Mouse (Mus musculus) liver, embryonic 15.5 days (tissue): Measurements from ENCODE around the gene Srrm4. TPM values are rescaled to one million over a fixed set of nuclear protein-coding genes. Genes with fewer than 3 reads are reported as not detected.

Source experiments
- ATAC-seq: fragments of 200-750 bp; cut with Nextera tagmentation; 2 replicates; pipeline ENCODE4 v1.8.0; 2017; ENCODE audit warnings: moderate number of reproducible peaks, mild to moderate bottlenecking, moderate library complexity; ENCODE audit not compliant: insufficient read depth
- H3K27ac ChIP-seq: fragments of 300-500 bp; sonication (generic); replicated peaks from 2 replicates; pipeline ENCODE4 v1.5.1; 2015; ENCODE audit warnings: mild to moderate bottlenecking, inconsistent platforms
- H3K27me3 ChIP-seq: fragments of 300-500 bp; sonication (generic); 2 replicates; pipeline ENCODE4 v1.6.1; 2015; ENCODE audit warnings: mild to moderate bottlenecking, inconsistent platforms
- H3K36me3 ChIP-seq: fragments of 300-500 bp; sonication (generic); replicated peaks from 2 replicates; pipeline ENCODE4 v1.6.1; 2015; ENCODE audit warnings: moderate library complexity, mild to moderate bottlenecking, inconsistent platforms
- H3K4me1 ChIP-seq: fragments of 300-500 bp; sonication (generic); replicated peaks from 2 replicates; pipeline ENCODE4 v1.6.1; 2015; ENCODE audit warnings: inconsistent platforms
- H3K4me2 ChIP-seq: fragments of 300-500 bp; sonication (generic); 2 replicates; pipeline ENCODE4 v1.6.1; 2015; ENCODE audit warnings: moderate library complexity, mild to moderate bottlenecking, inconsistent platforms
- H3K4me3 ChIP-seq: fragments of 300-500 bp; sonication (generic); replicated peaks from 2 replicates; pipeline ENCODE4 v1.5.1; 2015; ENCODE audit warnings: mild to moderate bottlenecking, inconsistent platforms
- H3K9ac ChIP-seq: fragments of 300-500 bp; sonication (generic); 2 replicates; pipeline ENCODE4 v1.6.1; 2015; ENCODE audit warnings: moderate library complexity, mild to moderate bottlenecking, inconsistent platforms
- H3K9me3 ChIP-seq: fragments of 300-500 bp; sonication (generic); replicated peaks from 2 replicates; pipeline ENCODE4 v1.6.1; 2016; ENCODE audit warnings: inconsistent platforms
- WGBS: fragments of 180-500 bp; shearing (Covaris S2); methylation state at CpG from one replicate; pipeline ENCODE4 v1.1.7; 2015; ENCODE audit warnings: mixed read lengths; ENCODE audit not compliant: insufficient replicate concordance; 5-methylcytosine and 5-hydroxymethylcytosine counted together
- polyA plus RNA-seq: library from polyadenylated mRNA; unstranded; fragments of >200 nt; fragmentation: Nextera tagmentation; extraction: Ambion mirVana; gene quantifications from 2 replicates; pipeline ENCODE4 v1.2.1, GENCODE M21; 2015

Gene Srrm4
- polyA plus RNA-seq, 1 experiment from 2014 or later: 0.33 TPM

DNA sequence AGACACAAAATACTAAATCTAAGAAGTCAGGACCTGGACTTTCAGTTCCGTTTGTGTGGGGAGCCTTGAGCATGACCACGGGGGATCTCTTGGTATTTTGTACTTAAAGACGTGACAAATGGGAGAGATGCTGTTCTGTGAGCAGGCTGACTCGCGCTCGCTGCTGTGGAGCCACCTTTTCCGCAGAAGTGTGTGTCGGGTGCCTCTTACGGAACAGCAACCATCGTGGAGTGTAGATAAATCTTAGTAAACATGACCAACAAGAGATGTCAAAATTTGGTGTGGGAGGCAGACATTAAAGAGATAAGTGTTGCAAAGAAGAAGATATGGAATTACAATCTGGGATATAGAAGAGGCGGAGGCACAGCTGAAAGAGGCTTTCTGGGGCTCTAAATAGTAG is 69.3 kb downstream of the Srrm4 start:
- Histone ChIP-seq H3K27ac (no peak overlapping the region), H3K4me1 (no peaks in the 10 kb centered on the region), H3K4me3 (no peak overlapping the region), H3K36me3 (no peaks in the 10 kb centered on the region), H3K9ac (no peak overlapping the region), H3K27me3 (no peaks in the 10 kb centered on the region), H3K9me3 (no peaks in the 10 kb centered on the region), H3K4me2 (no peak overlapping the region)
- WGBS: 63% methylated on average over 11 of the region's 11 CpGs
- no peak for ATAC-seq

DNA sequence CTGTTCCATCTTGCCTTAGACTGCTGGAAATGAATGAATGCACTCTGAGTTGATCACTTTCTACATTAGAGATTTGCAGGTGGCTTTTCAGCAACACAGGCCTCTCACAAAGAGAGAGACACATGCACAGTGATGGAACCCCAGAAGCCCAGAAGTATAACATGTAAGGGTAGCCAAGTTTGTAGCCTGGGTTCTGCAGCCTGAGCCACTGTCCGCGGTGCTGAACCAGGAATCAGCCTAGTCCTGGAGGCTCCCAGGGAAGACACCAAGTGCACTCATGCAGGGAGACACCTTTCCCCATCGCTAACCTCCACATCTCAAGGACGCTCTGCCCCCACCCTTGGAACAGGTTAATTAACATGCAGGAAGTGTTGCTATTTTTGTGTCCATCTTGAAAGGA is 73.6 kb downstream of the Srrm4 start:
- Histone ChIP-seq H3K36me3 (no peaks in the 10 kb centered on the region), H3K9me3 (no peaks in the 10 kb centered on the region), H3K27ac (no peak overlapping the region), H3K4me1 (no peaks in the 10 kb centered on the region), H3K9ac (no peak overlapping the region), H3K4me3 (no peak overlapping the region), H3K27me3 (no peaks in the 10 kb centered on the region), H3K4me2 (no peak overlapping the region)
- no peak for ATAC-seq
- WGBS: 15% methylated on average over 4 of the region's 4 CpGs

DNA sequence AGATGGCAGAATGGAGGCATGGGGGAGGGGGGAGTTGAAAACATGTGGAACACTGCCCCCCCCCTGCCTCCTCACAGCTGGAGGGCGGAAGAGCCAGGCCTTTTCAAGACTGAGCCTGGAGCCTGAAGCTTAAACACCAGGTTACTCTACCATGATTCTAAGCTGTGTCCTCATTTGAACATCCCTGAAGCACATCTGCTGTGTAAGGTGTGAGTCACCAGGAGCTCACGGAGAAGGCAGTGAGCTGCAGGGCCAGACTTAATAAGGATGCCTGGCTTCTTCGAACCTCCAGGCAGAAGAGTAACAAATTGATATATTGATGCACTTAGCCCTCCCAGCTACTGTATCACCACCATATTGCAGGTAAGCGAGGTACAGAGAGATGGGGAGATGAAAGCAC is 79.5 kb downstream of the Srrm4 start:
- Histone ChIP-seq H3K9me3 (no peaks in the 10 kb centered on the region), H3K9ac (no peak overlapping the region), H3K27ac (no peak overlapping the region), H3K4me3 (no peak overlapping the region), H3K36me3 (no peaks in the 10 kb centered on the region), H3K27me3 (no peaks in the 10 kb centered on the region), H3K4me1 (no peaks in the 10 kb centered on the region), H3K4me2 (no peak overlapping the region)
- WGBS: 48% methylated on average over 4 of the region's 4 CpGs
- no peak for ATAC-seq

DNA sequence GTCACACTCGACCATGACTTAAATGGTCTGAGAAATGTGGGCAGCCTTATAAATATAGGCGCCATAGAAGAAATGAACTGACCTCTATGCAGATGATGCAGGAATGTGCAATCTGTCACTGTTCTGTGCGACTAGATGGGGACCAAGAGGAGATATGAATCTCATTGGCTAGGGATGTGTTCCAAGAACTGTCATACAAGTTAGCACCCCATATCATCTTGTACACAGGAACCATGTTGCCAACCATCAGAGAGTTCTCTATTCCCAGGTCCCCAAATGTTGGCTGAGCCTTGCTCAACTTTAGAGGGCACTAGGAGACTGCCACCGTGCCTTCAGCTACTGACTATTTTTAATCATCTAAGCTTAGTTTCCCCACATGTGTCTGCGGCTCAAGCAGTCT is 81.4 kb downstream of the Srrm4 start:
- no peaks in the 10 kb centered on the region for H3K36me3 ChIP-seq
- no peak for ATAC-seq
- no peak overlapping the region for H3K4me2 ChIP-seq
- 52% methylated on average over 5 of the region's 5 CpGs for WGBS
- H3K27ac ChIP-seq: no peak overlapping the region
- no peaks in the 10 kb centered on the region for H3K9me3 ChIP-seq
- no peak overlapping the region for H3K4me3 ChIP-seq
- H3K27me3 ChIP-seq: no peaks in the 10 kb centered on the region
- H3K9ac ChIP-seq: no peak overlapping the region
- H3K4me1 ChIP-seq: no peaks in the 10 kb centered on the region

- H3K9me3 ChIP-seq: no peaks in the 10 kb centered on the region
- no peaks in the 10 kb centered on the region for H3K4me1 ChIP-seq
- ATAC-seq: no peak
- no peak overlapping the region for H3K27ac ChIP-seq
- H3K36me3 ChIP-seq: no peaks in the 10 kb centered on the region
- no peak overlapping the region for H3K4me3 ChIP-seq
- no peak overlapping the region for H3K9ac ChIP-seq
- 69% methylated on average over 15 of the region's 15 CpGs for WGBS
- H3K27me3 ChIP-seq: no peaks in the 10 kb centered on the region
- H3K4me2 ChIP-seq: no peak overlapping the region
Observed at GRCm38 (mm10) chr5:116501342-116501741, 90.3 kb downstream of the Srrm4 start.

DNA sequence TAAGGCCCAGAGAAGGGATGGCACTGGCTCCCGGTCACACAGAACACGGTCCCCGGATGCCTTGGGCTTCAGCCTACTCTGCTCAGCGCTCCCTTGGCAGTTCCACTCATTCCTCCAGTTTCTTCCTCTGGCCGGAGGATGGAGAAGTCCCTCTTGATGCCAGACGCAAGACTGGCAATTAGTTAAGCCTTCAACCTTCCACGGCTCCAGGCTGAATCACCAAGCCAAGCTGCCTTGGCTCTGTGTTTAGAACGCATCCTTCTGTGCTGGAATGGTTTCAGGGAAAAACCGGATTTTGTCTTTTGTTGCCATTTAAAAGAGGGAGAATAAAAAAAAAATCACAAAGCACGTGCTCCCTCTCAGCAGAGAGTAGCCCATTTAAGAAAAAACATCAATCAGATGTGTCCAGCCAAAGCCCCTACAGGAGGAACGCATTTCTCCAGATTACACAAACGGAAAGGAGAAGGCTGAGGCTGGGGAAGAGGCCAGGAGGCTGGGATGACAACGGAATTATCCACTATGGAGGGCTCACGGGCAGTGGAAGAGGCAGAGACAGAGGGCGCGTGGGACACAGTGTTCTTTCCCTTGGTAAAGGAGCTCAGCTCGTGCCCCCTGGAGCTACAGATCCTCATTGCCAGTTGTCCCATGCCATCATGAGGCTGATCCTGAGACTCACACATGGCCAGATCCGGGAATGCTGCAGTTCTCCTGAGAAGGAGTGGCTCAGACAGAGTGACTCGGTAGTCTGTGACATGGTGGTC is 92.6 kb downstream of the Srrm4 start:
- no peak for ATAC-seq
- no peak overlapping the region for H3K9ac ChIP-seq
- no peak overlapping the region for H3K4me2 ChIP-seq
- 69% methylated on average over 19 of the region's 19 CpGs for WGBS
- no peaks in the 10 kb centered on the region for H3K4me1 ChIP-seq
- no peaks in the 10 kb centered on the region for H3K27me3 ChIP-seq
- H3K4me3 ChIP-seq: no peak overlapping the region
- no peaks in the 10 kb centered on the region for H3K36me3 ChIP-seq
- H3K27ac ChIP-seq: no peak overlapping the region
- no peaks in the 10 kb centered on the region for H3K9me3 ChIP-seq

DNA sequence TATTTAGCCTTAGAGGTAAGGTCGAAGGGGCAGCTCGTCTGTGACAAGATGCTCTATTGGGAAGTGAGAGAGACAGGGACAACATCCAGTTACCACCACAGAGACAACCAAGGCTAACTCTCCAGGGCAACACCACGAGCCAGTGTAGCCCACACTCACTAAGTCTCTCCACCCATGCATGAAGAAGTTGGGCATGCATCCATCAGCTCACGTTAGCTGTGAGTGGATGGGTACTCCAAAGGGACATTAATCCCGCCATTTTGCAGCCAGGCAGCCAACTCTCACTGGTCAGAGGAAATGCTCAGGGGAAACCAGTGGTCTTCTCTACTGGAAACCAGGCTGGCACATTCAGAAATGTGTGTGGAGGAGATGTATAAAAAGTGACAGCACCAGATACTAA is 93.8 kb downstream of the Srrm4 start:
- Histone ChIP-seq H3K9me3 (no peaks in the 10 kb centered on the region), H3K27me3 (no peaks in the 10 kb centered on the region), H3K4me1 (no peaks in the 10 kb centered on the region), H3K27ac (no peak overlapping the region), H3K9ac (no peak overlapping the region), H3K4me2 (no peak overlapping the region), H3K4me3 (no peak overlapping the region), H3K36me3 (no peaks in the 10 kb centered on the region)
- WGBS: 47% methylated on average over 5 of the region's 5 CpGs
- no peak for ATAC-seq

DNA sequence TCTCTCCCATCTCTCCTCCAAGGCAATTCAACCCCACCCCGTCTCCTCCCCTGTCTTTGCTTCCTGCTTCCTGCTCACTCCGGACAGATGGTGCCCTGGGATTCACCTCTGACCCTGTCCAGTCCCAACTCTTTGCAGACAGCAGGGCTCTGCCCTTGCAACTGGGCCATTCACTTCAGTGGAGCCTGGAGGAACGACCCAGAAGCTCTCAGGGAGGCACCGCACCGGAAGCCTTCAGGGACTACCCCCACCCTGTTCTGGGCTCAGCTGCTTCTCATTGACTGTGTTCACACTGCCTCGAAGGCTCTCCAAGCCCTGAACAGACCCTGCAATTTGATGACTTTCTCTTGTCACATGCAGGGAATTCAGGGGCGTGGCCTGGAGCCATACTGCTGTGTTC is 94.4 kb downstream of the Srrm4 start:
- no peak overlapping the region for H3K9ac ChIP-seq
- WGBS: 23% methylated on average over 7 of the region's 7 CpGs
- ATAC-seq: no peak
- H3K9me3 ChIP-seq: no peaks in the 10 kb centered on the region
- H3K36me3 ChIP-seq: no peaks in the 10 kb centered on the region
- no peak overlapping the region for H3K4me2 ChIP-seq
- H3K27ac ChIP-seq: no peak overlapping the region
- H3K27me3 ChIP-seq: no peaks in the 10 kb centered on the region
- no peak overlapping the region for H3K4me3 ChIP-seq
- H3K4me1 ChIP-seq: no peaks in the 10 kb centered on the region

GRCm38 (mm10) chr5:116496717-116497116 is 94.9 kb downstream of the Srrm4 start:
- Histone ChIP-seq H3K4me1 (no peaks in the 10 kb centered on the region), H3K9ac (no peak overlapping the region), H3K9me3 (no peaks in the 10 kb centered on the region), H3K4me3 (no peak overlapping the region), H3K4me2 (no peak overlapping the region), H3K27me3 (no peaks in the 10 kb centered on the region), H3K36me3 (no peaks in the 10 kb centered on the region), H3K27ac (no peak overlapping the region)
- ATAC-seq: no peak
- WGBS: 16% methylated on average over 2 of the region's 2 CpGs

- no peaks in the 10 kb centered on the region for H3K4me1 ChIP-seq
- no peaks in the 10 kb centered on the region for H3K36me3 ChIP-seq
- no peak overlapping the region for H3K4me3 ChIP-seq
- WGBS: 54% methylated on average over 9 of the region's 9 CpGs
- no peak overlapping the region for H3K4me2 ChIP-seq
- H3K27ac ChIP-seq: no peak overlapping the region
- H3K9me3 ChIP-seq: no peaks in the 10 kb centered on the region
- no peak for ATAC-seq
- no peak overlapping the region for H3K9ac ChIP-seq
- no peaks in the 10 kb centered on the region for H3K27me3 ChIP-seq
Observed at GRCm38 (mm10) chr5:116495466-116495865, 96.2 kb downstream of the Srrm4 start.

DNA sequence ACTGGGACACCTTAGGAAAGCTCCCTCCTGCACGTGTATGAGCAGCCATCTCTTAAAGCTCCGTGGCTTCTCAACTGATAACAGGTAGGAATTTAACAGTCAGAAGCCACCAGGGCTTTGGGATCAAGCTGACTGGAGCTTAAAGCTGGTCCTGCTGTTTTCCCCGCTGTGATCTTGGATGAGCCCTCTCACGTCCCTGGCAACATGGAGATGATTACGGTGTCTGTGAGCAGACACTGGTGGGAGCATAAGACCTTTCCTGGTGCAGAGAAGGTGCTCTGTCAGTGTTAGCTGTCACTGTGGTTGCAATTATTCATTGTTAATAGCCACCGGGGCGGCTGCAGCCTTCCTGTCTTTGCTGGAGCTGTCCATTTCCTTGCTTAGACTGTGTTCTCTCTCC is 97.2 kb downstream of the Srrm4 start:
- H3K4me2 ChIP-seq: no peak overlapping the region
- 24% methylated on average over 7 of the region's 7 CpGs for WGBS
- no peak overlapping the region for H3K27ac ChIP-seq
- H3K36me3 ChIP-seq: no peaks in the 10 kb centered on the region
- ATAC-seq: no peak
- H3K9me3 ChIP-seq: no peaks in the 10 kb centered on the region
- no peaks in the 10 kb centered on the region for H3K27me3 ChIP-seq
- H3K9ac ChIP-seq: no peak overlapping the region
- no peak overlapping the region for H3K4me3 ChIP-seq
- no peaks in the 10 kb centered on the region for H3K4me1 ChIP-seq

GRCm38 (mm10) chr5:116492726-116493125 is 98.9 kb downstream of the Srrm4 start:
- 54% methylated on average over 3 of the region's 3 CpGs for WGBS
- no peak for ATAC-seq
- no peaks in the 10 kb centered on the region for H3K9me3 ChIP-seq
- no peaks in the 10 kb centered on the region for H3K4me1 ChIP-seq
- H3K9ac ChIP-seq: no peak overlapping the region
- H3K27ac ChIP-seq: no peak overlapping the region
- H3K4me3 ChIP-seq: no peak overlapping the region
- H3K36me3 ChIP-seq: no peaks in the 10 kb centered on the region
- H3K4me2 ChIP-seq: no peak overlapping the region
- no peaks in the 10 kb centered on the region for H3K27me3 ChIP-seq
